Mouse (Mus musculus) cerebellum, adult (tissue): ENCODE measurements around the gene Tshb.

Experiments used
- ATAC-seq: cut with Nextera tagmentation; 2 replicates; pipeline ENCODE4 v1.9.2; 2017; ENCODE audit warnings: mild to moderate bottlenecking, moderate library complexity, mixed read lengths; ENCODE audit not compliant: insufficient number of reproducible peaks, low FRiP score, low TSS enrichment

The Tshb gene

GRCm38 (mm10) chr3:102738161-102738901 is 44.2 kb downstream of the Tshb start:
- ATAC-seq: no peak

GRCm38 (mm10) chr3:102737106-102737505 is 45.4 kb downstream of the Tshb start:
- ATAC-seq: no peak

- no peak for ATAC-seq
Observed at GRCm38 (mm10) chr3:102736436-102736835, 46.1 kb downstream of the Tshb start.

GRCm38 (mm10) chr3:102735638-102736037 is 46.9 kb downstream of the Tshb start:
- ATAC-seq: no peak

GRCm38 (mm10) chr3:102735031-102735558 is 47.4 kb downstream of the Tshb start:
- ATAC-seq: peak; percentile 53

GRCm38 (mm10) chr3:102734313-102735030 is 48.0 kb downstream of the Tshb start, which contains the start of gene Tspan2:
Gene Tspan2, plus strand, starts transcription at chr3:102734529.
- ATAC-seq: peak; percentile 46

- ATAC-seq: no peak
Observed at GRCm38 (mm10) chr3:102733936-102734312, 48.6 kb downstream of the Tshb start.

GRCm38 (mm10) chr3:102733050-102733449 is 49.5 kb downstream of the Tshb start:
- ATAC-seq: no peak

GRCm38 (mm10) chr3:102732619-102733018 is 49.9 kb downstream of the Tshb start:
- ATAC-seq: no peak

GRCm38 (mm10) chr3:102731112-102731511 is 51.4 kb downstream of the Tshb start:
- ATAC-seq: no peak

GRCm38 (mm10) chr3:102729416-102729815 is 53.1 kb downstream of the Tshb start:
- no peak for ATAC-seq
